In genomic region chr7:63907778-63908495, GRCm38 (mm10) we compare ENCODE assay signal across 8 mouse cellular contexts. TPM values are rescaled to one million over a fixed set of nuclear protein-coding genes. Genes with fewer than 3 reads are reported as not detected.
DNase-seq lines count a peak whose midpoint lies in the region; ATAC-seq lines count a peak whose summit lies in the region.

No protein-coding gene starts in this region.

- H3K4me3 ChIP-seq in lung, embryonic 16.5 days (ENCODE audit: low read length), result no peak overlapping the region
- no peak overlapping the region for H3K4me3 ChIP-seq in hindbrain, embryonic 15.5 days
- H3K4me3 ChIP-seq in neural tube, embryonic 15.5 days (replicated peaks), result no peak overlapping the region

- H3K27ac ChIP-seq in lung, embryonic 16.5 days (ENCODE audit: low read length), result peak overlapping the region; percentile 25; the same call in 1 of the 2 replicates
- peak overlapping the region; percentile 56; the same call in 1 of the 2 replicates for H3K27ac ChIP-seq in hindbrain, embryonic 15.5 days (replicated peaks)
- peak overlapping the region; percentile 34; the same call in 1 of the 2 replicates for H3K27ac ChIP-seq in neural tube, embryonic 15.5 days (replicated peaks)

- H3K9me3 ChIP-seq in lung, embryonic 16.5 days (ENCODE audit: control insufficient read depth, low read length), result no peaks in the 10 kb centered on the region
- no peaks in the 10 kb centered on the region for H3K9me3 ChIP-seq in hindbrain, embryonic 15.5 days
- H3K9me3 ChIP-seq in neural tube, embryonic 15.5 days (replicated peaks), result no peaks in the 10 kb centered on the region

- peak overlapping the region; percentile 21; the same call in 1 of the 2 replicates for H3K9ac ChIP-seq in lung, embryonic 16.5 days (ENCODE audit: low read length)
- H3K9ac ChIP-seq in hindbrain, embryonic 15.5 days, result no peak overlapping the region
- H3K9ac ChIP-seq in neural tube, embryonic 15.5 days (replicated peaks), result no peak overlapping the region

- DNase-seq in cerebellum, adult 11-12 months, result peak; percentile 85
- no peak for DNase-seq in cerebellum, postnatal 10 days
- no peak for DNase-seq in lung, adult 18-20 months
- DNase-seq in adrenal gland, postnatal 10 days, result no peak
- no peak for DNase-seq in gastrocnemius, adult 18-20 months (ENCODE audit: low spot score)

- no peak overlapping the region for H3K4me2 ChIP-seq in lung, embryonic 16.5 days (ENCODE audit: low read depth, low read length)
- H3K4me2 ChIP-seq in hindbrain, embryonic 15.5 days, result no peak overlapping the region
- no peak overlapping the region for H3K4me2 ChIP-seq in neural tube, embryonic 15.5 days

- H3K4me1 ChIP-seq in lung, embryonic 16.5 days (replicated peaks; ENCODE audit: control insufficient read depth, insufficient read depth, low read length), result peaks cover 59% of the 10 kb centered on the region
- H3K4me1 ChIP-seq in hindbrain, embryonic 15.5 days (replicated peaks), result peaks cover 60% of the 10 kb centered on the region
- H3K4me1 ChIP-seq in neural tube, embryonic 15.5 days, result peaks cover 63% of the 10 kb centered on the region

- no peaks in the 10 kb centered on the region for H3K36me3 ChIP-seq in lung, embryonic 16.5 days (ENCODE audit: control insufficient read depth, insufficient read depth, low read length)
- no peaks in the 10 kb centered on the region for H3K36me3 ChIP-seq in hindbrain, embryonic 15.5 days
- no peaks in the 10 kb centered on the region for H3K36me3 ChIP-seq in neural tube, embryonic 15.5 days

- no peak for ATAC-seq in lung, embryonic 16.5 days (ENCODE audit: low read depth)
- no peak for ATAC-seq in hindbrain, embryonic 15.5 days (ENCODE audit: low FRiP score, low read depth)
- ATAC-seq in neural tube, embryonic 15.5 days (ENCODE audit: low FRiP score), result 0 out of 2 replicates have a peak, but pooled peaks have one; percentile 3

- WGBS in lung, embryonic 16.5 days, result 76% methylated on average over 5 of the region's 5 CpGs
- WGBS in hindbrain, embryonic 15.5 days, result 72% methylated on average over 5 of the region's 5 CpGs
- WGBS in neural tube, embryonic 15.5 days, result 64% methylated on average over 5 of the region's 5 CpGs

- H3K27me3 ChIP-seq in lung, embryonic 16.5 days (ENCODE audit: control insufficient read depth, insufficient read depth, low read depth, low read length), result no peaks in the 10 kb centered on the region
- H3K27me3 ChIP-seq in hindbrain, embryonic 15.5 days, result no peaks in the 10 kb centered on the region
- no peaks in the 10 kb centered on the region for H3K27me3 ChIP-seq in neural tube, embryonic 15.5 days (replicated peaks)

RNA-seq across cellular contexts. Expression of gene E030018B13Rik, which starts 8.7 kb away (rescaled TPM):
- not detected in 2 replicates for polyA plus RNA-seq in lung, embryonic 16.5 days (2015; fragmentation: Nextera tagmentation; extraction: Ambion mirVana)
- not detected in 2 replicates for polyA plus RNA-seq in hindbrain, embryonic 15.5 days (2015; fragmentation: Nextera tagmentation; extraction: Ambion mirVana)
- polyA plus RNA-seq in neural tube, embryonic 15.5 days (2015; fragmentation: Nextera tagmentation; extraction: Ambion mirVana), result not detected in 2 replicates
- not detected for total RNA-seq in adrenal gland, postnatal 10 days (2021)
- not detected for total RNA-seq in gastrocnemius, adult 18-20 months (2021)

RNA-seq across cellular contexts. Expression of gene Klf13, which starts 30.8 kb away (rescaled TPM):
- 39.0 and 40.1 TPM in 2 replicates for polyA plus RNA-seq in lung, embryonic 16.5 days (2015; fragmentation: Nextera tagmentation; extraction: Ambion mirVana)
- 24.7 and 26.8 TPM in 2 replicates for polyA plus RNA-seq in hindbrain, embryonic 15.5 days (2015; fragmentation: Nextera tagmentation; extraction: Ambion mirVana)
- polyA plus RNA-seq in neural tube, embryonic 15.5 days (2015; fragmentation: Nextera tagmentation; extraction: Ambion mirVana), result 24.7 and 26.8 TPM in 2 replicates
- 10 to 100 TPM; 65.9 to 80.6 TPM for total RNA-seq in adrenal gland, postnatal 10 days (2021)
- 10 to 100 TPM; 33.3 to 55.3 TPM for total RNA-seq in gastrocnemius, adult 18-20 months (2021)
